Mouse (Mus musculus) kidney, adult 9 months (tissue): ENCODE results near the gene Btbd19.

Experiments used
- DNase-seq: peaks from one replicate; pipeline ENCODE4 v3.0.0; 2022

The Btbd19 gene

GRCm38 (mm10) chr4:117110249-117110648 is 15.3 kb downstream of the Btbd19 start:
- no peak for DNase-seq

GRCm38 (mm10) chr4:117109330-117109729 is 16.2 kb downstream of the Btbd19 start:
- no peak for DNase-seq

GRCm38 (mm10) chr4:117108524-117108849 is 17.0 kb downstream of the Btbd19 start:
- no peak for DNase-seq

- DNase-seq = no peak
These were observed 17.6 kb downstream of the Btbd19 start for GRCm38 (mm10) chr4:117107813-117108523.

GRCm38 (mm10) chr4:117105127-117105526 is 20.4 kb downstream of the Btbd19 start:
- peak; percentile 52 for DNase-seq

- no peak for DNase-seq
These were observed 20.9 kb downstream of the Btbd19 start for GRCm38 (mm10) chr4:117104672-117105071.

- peak; percentile 65 for DNase-seq
These were observed 24.3 kb downstream of the Btbd19 start for GRCm38 (mm10) chr4:117101218-117101617.

- no peak for DNase-seq
These were observed 25.5 kb downstream of the Btbd19 start for GRCm38 (mm10) chr4:117100036-117100435.

- no peak for DNase-seq
These were observed 26.8 kb downstream of the Btbd19 start for GRCm38 (mm10) chr4:117098764-117099036.

GRCm38 (mm10) chr4:117097969-117098763 is 27.4 kb downstream of the Btbd19 start:
- no peak for DNase-seq

GRCm38 (mm10) chr4:117096666-117097065 is 28.9 kb downstream of the Btbd19 start:
- peak; percentile 22 for DNase-seq

- DNase-seq = peak; percentile 60
These were observed 29.7 kb downstream of the Btbd19 start, which contains the start of gene Ptch2 for GRCm38 (mm10) chr4:117095551-117096452. Ptch2 (plus strand) TSS chr4:117096075.

- DNase-seq = peak; percentile 56
These were observed 30.7 kb downstream of the Btbd19 start for GRCm38 (mm10) chr4:117094626-117095361.

GRCm38 (mm10) chr4:117090586-117090985 is 34.9 kb downstream of the Btbd19 start:
- DNase-seq = no peak

GRCm38 (mm10) chr4:117087948-117088640 is 37.4 kb downstream of the Btbd19 start:
- DNase-seq = no peak

- no peak for DNase-seq
These were observed 54.3 kb downstream of the Btbd19 start for GRCm38 (mm10) chr4:117071183-117071582.

- no peak for DNase-seq
These were observed 54.9 kb downstream of the Btbd19 start for GRCm38 (mm10) chr4:117070624-117071023.

- DNase-seq = no peak
These were observed 55.9 kb downstream of the Btbd19 start for GRCm38 (mm10) chr4:117069647-117070046.
